Mouse (Mus musculus) heart, embryonic 10.5 days (tissue): ENCODE results near the gene AU022252. TPM values are rescaled to one million over a fixed set of nuclear protein-coding genes. Genes with fewer than 3 reads are reported as not detected.

Experiments
- DNase-seq: peaks from one replicate; pipeline ENCODE4 v3.0.0-alpha.2; 2017; ENCODE audit warnings: low spot score
- H3K27ac ChIP-seq: fragments of 300-500 bp; sonication (generic); 2 replicates; pipeline ENCODE4 v1.5.1; 2016; ENCODE audit warnings: mild to moderate bottlenecking
- H3K27me3 ChIP-seq: fragments of 300-500 bp; sonication (generic); 2 replicates; pipeline ENCODE4 v1.6.1; 2016; ENCODE audit warnings: mild to moderate bottlenecking; ENCODE audit not compliant: poor library complexity, insufficient read depth, severe bottlenecking
- H3K36me3 ChIP-seq: fragments of 300-500 bp; sonication (generic); 2 replicates; pipeline ENCODE4 v1.6.1; 2016; ENCODE audit warnings: mild to moderate bottlenecking, moderate library complexity
- H3K4me1 ChIP-seq: fragments of 300-500 bp; sonication (generic); 2 replicates; pipeline ENCODE4 v1.6.1; 2016; ENCODE audit warnings: mild to moderate bottlenecking
- H3K4me3 ChIP-seq: fragments of 300-500 bp; sonication (generic); 2 replicates; pipeline ENCODE4 v1.5.1; 2016; ENCODE audit warnings: mild to moderate bottlenecking, moderate library complexity
- H3K9me3 ChIP-seq: fragments of 300-500 bp; sonication (generic); 2 replicates; pipeline ENCODE4 v1.6.1; 2016; ENCODE audit warnings: mild to moderate bottlenecking, moderate library complexity
- WGBS: fragments of 180-500 bp; shearing (Covaris S2); methylation state at CpG from one replicate; pipeline ENCODE4 v1.1.7; 2016; 5-methylcytosine and 5-hydroxymethylcytosine counted together
- polyA plus RNA-seq: library from polyadenylated mRNA; unstranded; fragments of >200 nt; fragmentation: Nextera tagmentation; extraction: Ambion mirVana; gene quantifications from 2 replicates; pipeline ENCODE4 v1.2.1, GENCODE M21; 2016

Gene AU022252
- polyA plus RNA-seq, 1 experiment from 2014 or later = 44.0 TPM

DNA sequence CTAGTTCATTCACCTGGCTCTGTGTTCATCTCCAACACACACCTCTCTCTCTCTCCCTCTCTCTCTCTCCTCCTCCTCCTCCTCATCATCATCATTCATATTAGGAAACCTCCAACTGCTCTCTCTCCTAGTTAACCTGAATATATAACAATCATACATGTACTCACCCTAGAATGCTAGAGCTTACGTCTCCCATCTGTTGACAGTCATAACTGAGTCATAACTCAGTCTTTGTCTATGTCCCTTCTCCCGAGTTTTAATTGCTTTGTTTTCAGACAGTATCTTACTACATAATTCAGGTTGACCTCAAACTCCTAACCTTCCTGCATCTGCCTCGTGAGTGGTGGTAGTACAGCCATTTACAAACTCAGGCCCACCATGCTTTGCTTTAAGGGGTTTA lies 41.2 kb downstream of the AU022252 start:
- Histone ChIP-seq H3K27me3 (peaks cover 6% of the 10 kb centered on the region; the same call in 1 of the 2 replicates), H3K4me3 (no peak overlapping the region), H3K36me3 (no peaks in the 10 kb centered on the region), H3K9me3 (no peaks in the 10 kb centered on the region), H3K27ac (peak overlapping the region; percentile 42; the same call in 1 of the 2 replicates), H3K4me1 (peaks cover 16% of the 10 kb centered on the region)
- no peak for DNase-seq
- WGBS = 78% methylated on average over 3 of the region's 3 CpGs

DNA sequence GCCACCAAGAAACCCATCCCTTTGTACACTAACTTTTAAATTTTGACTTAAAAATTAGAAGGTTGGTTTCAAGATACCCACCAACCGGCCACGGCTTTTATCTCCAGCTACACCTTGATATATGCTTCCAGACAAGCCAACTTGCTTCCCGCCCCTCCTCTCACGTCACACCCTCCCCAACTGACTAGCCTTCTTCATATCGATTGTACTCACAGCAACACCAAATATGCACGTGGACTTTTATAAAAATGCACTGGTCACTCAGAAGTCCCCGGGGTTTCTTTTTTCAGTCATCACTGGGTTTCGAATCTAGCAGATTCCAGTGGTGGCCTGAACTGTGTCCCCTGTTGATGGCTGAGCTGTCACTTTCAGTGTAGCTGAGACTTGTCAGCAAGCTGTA lies 41.9 kb downstream of the AU022252 start:
- no peak overlapping the region for H3K4me3 ChIP-seq
- peaks cover 9% of the 10 kb centered on the region; the same call in 1 of the 2 replicates for H3K4me1 ChIP-seq
- 69% methylated on average over 8 of the region's 8 CpGs for WGBS
- no peaks in the 10 kb centered on the region for H3K9me3 ChIP-seq
- H3K27me3 ChIP-seq = peaks cover 6% of the 10 kb centered on the region; the same call in 1 of the 2 replicates
- peak overlapping the region; percentile 74; the same call in 1 of the 2 replicates for H3K27ac ChIP-seq
- H3K36me3 ChIP-seq = no peaks in the 10 kb centered on the region
- peak; percentile 89 for DNase-seq

DNA sequence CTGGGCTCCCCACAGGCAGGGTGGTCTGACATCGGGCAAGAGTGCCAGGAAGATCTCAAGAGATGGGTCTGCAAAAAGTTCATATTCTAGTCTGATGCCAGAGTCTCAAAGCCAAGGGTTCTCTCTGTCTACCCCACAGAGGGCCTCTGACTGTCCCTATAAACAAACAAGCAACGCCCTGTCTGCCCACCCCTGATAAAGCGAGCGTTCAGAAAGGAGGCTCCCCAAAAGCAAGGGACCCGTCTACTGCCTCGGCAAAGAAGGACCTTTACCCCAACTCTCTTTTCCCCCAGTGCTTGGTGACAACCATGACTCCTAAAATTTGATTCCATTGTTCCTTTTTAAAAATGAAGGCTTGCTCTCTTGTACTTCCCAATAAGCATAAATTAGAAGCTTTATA lies 42.6 kb downstream of the AU022252 start, which contains the start of gene Ermap:
Gene Ermap, minus strand, starts transcription at position 148 of the 400 bp plus-strand sequence.
- Histone ChIP-seq H3K4me1 (0 out of 2 replicates have a peak, but pooled peaks cover 6% of the 10 kb centered on the region), H3K9me3 (no peaks in the 10 kb centered on the region), H3K27me3 (peaks cover 6% of the 10 kb centered on the region; the same call in 1 of the 2 replicates), H3K4me3 (peak within 1 kb of the TSS; percentile 37), H3K36me3 (no peaks in the 10 kb centered on the region), H3K27ac (peak within 1 kb of the TSS; percentile 74; the same call in 1 of the 2 replicates)
- peak; percentile 90 for DNase-seq
- WGBS = 62% methylated on average over 6 of the region's 6 CpGs

DNA sequence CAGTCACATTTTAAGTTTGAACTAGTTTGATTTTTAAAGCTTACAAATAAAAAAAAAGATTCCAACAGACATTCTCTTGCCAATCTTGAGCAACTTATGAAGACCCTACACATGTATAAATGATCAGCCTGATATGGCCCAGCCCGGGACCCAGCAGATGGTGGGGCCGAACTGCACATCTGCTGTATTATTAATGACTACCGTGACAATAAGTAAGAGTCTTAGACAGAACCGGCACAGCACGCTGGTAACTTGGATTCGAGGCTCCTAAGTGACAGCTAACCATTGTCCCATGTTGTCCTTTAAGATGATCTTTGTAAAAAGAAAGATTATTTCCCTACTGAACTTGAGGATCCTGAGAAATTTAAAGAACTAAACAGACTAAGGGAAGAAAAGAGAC lies 43.1 kb downstream of the AU022252 start:
- no peaks in the 10 kb centered on the region for H3K36me3 ChIP-seq
- WGBS = 80% methylated on average over 6 of the region's 6 CpGs
- no peaks in the 10 kb centered on the region for H3K9me3 ChIP-seq
- H3K4me3 ChIP-seq = peak overlapping the region; percentile 37
- peak overlapping the region; percentile 64; the same call in 1 of the 2 replicates for H3K27ac ChIP-seq
- DNase-seq = peak; percentile 51
- 0 out of 2 replicates have a peak, but pooled peaks cover 6% of the 10 kb centered on the region for H3K4me1 ChIP-seq
- peaks cover 6% of the 10 kb centered on the region; the same call in 1 of the 2 replicates for H3K27me3 ChIP-seq

DNA sequence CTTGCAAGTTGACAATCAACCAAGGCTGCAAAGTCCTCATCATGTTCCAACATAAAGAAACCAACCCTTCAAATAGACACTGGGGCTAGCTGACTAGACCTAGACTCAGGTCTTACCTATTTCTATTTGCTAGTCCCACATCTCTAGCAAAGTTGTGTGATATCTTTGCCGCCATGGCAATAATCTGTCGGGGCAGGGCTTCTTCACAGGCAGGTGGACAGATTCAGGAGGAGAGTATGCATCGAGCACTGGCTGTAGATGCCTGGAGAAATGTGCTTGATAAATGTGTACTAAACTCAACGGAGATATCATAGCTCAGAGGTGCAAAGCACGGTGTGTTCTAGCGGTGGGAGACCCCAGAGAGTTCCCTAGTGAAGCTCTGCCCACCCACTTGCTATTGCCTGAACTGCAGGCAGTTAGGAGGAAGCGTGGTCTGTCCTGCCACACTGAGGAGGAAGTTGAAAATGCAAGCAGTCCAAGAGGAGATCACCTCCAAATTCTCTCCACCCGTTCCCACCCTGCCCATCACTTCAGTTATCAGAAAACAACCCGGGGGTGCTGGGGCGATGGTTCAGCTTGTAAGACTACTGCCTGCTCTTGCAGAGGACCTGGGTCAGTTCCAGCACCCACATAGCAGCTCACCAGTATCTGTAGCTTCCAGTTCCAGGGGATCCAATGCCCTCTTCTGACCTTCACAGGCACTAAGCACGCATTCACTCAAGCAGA lies 44.3 kb downstream of the AU022252 start:
- peak overlapping the region; percentile 33 for H3K4me3 ChIP-seq
- 42% methylated on average over 11 of the region's 11 CpGs for WGBS
- peak; percentile 82 for DNase-seq
- peak overlapping the region; percentile 70 for H3K27ac ChIP-seq
- 0 out of 2 replicates have a peak, but pooled peaks cover 6% of the 10 kb centered on the region for H3K4me1 ChIP-seq
- H3K27me3 ChIP-seq = peaks cover 6% of the 10 kb centered on the region; the same call in 1 of the 2 replicates
- no peaks in the 10 kb centered on the region for H3K9me3 ChIP-seq
- no peaks in the 10 kb centered on the region for H3K36me3 ChIP-seq

DNA sequence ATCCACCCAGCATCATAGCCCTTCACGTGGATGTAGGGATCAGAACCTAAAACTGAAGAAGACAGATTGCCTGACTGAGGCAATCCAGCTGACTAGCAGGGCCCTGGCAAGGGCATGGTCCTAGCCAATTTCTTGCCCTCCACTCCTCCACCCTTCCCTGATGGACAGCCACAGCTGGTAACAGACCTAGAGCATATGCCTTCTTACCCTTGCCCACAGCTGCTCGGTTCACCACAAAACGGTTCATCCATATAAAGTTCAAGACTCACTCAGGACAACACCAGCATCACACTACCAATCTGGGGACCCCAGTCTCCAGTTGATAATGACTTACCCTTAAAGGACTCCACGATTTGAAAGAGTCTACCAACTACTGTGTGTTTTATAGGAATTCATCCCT lies 46.7 kb downstream of the AU022252 start:
- WGBS = 76% methylated on average over 4 of the region's 4 CpGs
- no peak overlapping the region for H3K4me3 ChIP-seq
- DNase-seq = no peak

DNA sequence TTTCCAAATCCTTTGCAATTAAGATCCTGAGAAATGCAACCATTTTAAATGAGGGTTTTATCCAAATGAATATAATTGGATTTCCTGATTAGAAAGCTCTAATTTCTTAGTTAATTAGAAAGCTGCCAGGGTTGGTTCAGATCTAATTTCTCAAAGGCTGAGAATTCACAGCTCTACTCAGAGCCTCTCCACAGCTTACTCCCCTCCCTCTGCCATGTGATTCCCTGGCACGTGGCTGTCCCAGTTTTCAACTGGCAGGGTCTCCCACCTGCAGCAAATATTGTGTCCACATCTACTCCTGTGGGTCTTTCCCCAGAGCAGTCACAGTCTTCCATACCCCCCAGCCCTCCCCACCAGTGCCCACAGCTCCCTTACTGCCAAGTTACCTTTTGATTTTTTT lies 49.0 kb downstream of the AU022252 start:
- Histone ChIP-seq H3K27ac (no peak overlapping the region), H3K4me3 (no peak overlapping the region), H3K36me3 (no peaks in the 10 kb centered on the region), H3K27me3 (peaks cover 6% of the 10 kb centered on the region; the same call in 1 of the 2 replicates), H3K9me3 (no peaks in the 10 kb centered on the region), H3K4me1 (peaks cover 6% of the 10 kb centered on the region)
- DNase-seq = no peak
- 20% methylated on average over 1 of the region's 1 CpGs for WGBS

More for the DNA sequence above, 46.7 kb downstream of the AU022252 start:
- Histone ChIP-seq H3K4me1 (0 out of 2 replicates have a peak, but pooled peaks cover 6% of the 10 kb centered on the region), H3K27ac (no peak overlapping the region), H3K9me3 (no peaks in the 10 kb centered on the region), H3K27me3 (peaks cover 6% of the 10 kb centered on the region; the same call in 1 of the 2 replicates), H3K36me3 (no peaks in the 10 kb centered on the region)

DNA sequence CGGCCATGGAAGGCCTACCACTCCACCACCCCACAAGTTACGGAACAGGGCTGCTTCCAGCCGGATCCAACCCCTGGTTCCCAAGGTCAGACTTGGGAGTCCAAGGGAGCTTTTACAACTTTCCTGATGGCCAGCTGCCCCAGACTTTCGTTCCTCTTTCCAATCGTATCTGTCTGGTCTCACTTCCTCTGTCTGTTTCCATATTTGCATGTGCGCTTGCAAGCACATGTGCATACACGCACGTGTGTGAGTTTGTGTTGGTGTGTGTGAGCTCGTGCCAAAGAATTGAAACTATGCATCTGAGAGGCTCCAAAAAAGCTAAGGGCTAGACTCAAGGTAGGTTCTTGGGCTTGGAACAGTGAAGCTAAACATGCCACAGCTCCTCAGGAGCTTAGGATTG lies 51.1 kb downstream of the AU022252 start:
- Histone ChIP-seq H3K36me3 (no peaks in the 10 kb centered on the region), H3K9me3 (no peaks in the 10 kb centered on the region), H3K27me3 (no peaks in the 10 kb centered on the region), H3K27ac (no peak overlapping the region), H3K4me1 (peaks cover 11% of the 10 kb centered on the region), H3K4me3 (no peak overlapping the region)
- no peak for DNase-seq
- 80% methylated on average over 9 of the region's 9 CpGs for WGBS

DNA sequence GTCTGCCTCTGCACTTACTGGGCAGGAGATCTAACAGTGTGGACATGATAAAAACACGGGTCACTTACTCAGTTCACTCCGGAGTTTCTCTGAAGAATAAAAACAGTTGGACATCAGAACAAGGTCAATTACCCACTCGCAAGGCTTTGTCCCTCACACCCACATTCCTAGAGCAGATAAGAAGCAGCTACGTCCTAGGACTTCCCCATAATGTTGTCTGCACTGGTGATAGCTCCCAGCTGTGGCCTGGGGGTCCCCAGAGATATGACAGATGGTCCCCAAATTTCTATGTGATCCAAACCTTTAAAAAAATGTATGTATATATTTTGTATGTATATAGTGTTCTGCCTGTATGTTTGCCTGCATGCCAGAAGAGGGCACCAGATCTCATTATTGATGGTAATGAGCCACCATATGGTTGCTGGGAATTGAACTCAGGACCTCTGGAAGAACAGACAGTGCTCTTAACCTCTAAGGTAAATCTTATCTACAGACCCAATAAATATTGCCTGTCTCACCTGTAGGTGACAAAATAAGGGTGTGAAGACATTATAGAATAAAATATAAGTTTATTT lies 52.3 kb downstream of the AU022252 start:
- Histone ChIP-seq H3K9me3 (no peaks in the 10 kb centered on the region), H3K4me1 (peaks cover 11% of the 10 kb centered on the region), H3K27ac (no peak overlapping the region), H3K36me3 (no peaks in the 10 kb centered on the region), H3K27me3 (no peaks in the 10 kb centered on the region), H3K4me3 (no peak overlapping the region)
- 36% methylated on average over 4 of the region's 4 CpGs for WGBS
- no peak for DNase-seq

DNA sequence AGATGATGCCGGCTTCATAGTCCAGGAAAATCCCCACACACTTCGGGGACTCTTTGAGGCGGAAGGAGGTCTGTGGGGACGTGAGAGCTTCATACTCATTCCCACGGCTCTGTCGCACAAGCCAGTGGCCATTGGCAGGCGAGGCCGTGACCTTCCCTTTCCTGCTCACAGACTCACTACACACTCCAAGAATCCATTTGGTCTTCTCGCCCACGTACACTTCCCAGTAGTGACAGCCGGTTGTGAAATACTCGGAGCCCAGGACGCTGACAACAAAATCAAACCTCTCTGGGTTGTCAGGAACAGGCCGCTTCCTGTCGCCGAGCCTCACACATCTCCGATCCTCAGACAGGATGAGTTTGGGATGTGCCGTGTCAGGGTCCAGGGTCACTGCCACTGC lies 54.2 kb downstream of the AU022252 start:
- Histone ChIP-seq H3K36me3 (no peaks in the 10 kb centered on the region), H3K4me3 (no peak overlapping the region), H3K4me1 (peaks cover 11% of the 10 kb centered on the region), H3K27ac (no peak overlapping the region), H3K9me3 (no peaks in the 10 kb centered on the region), H3K27me3 (no peaks in the 10 kb centered on the region)
- WGBS = 61% methylated on average over 18 of the region's 18 CpGs
- no peak for DNase-seq

DNA sequence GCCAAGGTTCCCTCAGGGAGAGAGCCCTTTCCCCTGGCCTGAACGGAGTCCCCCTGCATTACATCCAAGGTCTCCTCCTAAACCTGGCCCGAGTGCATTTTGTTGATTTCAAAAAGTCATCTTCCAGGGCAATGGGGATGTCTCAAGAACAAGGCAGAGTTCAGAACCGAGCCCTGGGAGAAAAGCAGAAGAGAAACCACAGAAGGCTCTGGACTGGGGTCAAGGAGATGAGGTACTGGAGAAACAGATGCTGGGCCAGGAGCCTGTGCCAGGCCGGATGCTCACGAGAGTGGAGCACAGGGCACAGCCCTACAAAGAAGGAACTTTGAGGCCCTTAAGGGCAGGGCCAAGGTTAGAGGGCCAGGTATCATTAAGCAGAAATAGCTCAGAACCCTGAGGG lies 54.8 kb downstream of the AU022252 start:
- DNase-seq = no peak
- H3K4me3 ChIP-seq = no peak overlapping the region
- 59% methylated on average over 5 of the region's 5 CpGs for WGBS
- no peaks in the 10 kb centered on the region for H3K9me3 ChIP-seq
- no peaks in the 10 kb centered on the region for H3K27me3 ChIP-seq
- peaks cover 17% of the 10 kb centered on the region for H3K4me1 ChIP-seq
- H3K27ac ChIP-seq = no peak overlapping the region
- no peaks in the 10 kb centered on the region for H3K36me3 ChIP-seq

DNA sequence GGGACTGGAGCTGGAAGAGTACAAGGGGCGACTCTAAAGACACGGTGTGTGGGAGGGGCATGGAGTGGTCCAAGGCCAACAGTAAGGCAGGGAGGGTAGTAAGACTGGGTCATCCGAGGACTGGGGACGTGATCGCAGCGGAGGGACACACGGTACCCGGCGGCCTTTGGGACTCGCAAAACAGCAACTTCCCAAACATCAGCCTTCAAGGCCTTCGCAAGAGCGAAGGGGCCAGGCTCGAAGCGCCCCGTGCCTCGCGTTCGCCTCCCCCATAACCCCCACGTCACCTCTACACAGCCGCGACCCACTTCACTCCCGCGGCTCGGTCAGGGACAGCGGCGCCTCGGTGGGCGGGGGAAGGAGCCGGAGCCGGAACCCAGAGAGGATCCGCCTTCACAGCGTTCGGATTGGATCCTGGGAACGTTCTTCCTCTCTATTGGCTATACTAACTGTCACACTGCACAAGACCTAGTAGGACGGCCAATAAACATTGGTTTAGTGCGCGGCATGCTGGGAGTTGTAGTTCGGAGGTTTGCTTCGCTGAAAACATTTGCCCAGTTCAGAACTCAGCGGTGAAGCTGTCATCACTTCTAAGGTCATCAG lies 58.6 kb downstream of the AU022252 start, which contains the start of gene Zfp691:
Gene Zfp691, minus strand, starts transcription at position 345 of the 603 bp plus-strand sequence.
- Histone ChIP-seq H3K27me3 (no peaks in the 10 kb centered on the region), H3K9me3 (no peaks in the 10 kb centered on the region), H3K4me1 (peaks cover 33% of the 10 kb centered on the region), H3K4me3 (peak within 1 kb of the TSS; percentile 70), H3K27ac (peak within 1 kb of the TSS; percentile 91), H3K36me3 (peaks cover 22% of the 10 kb centered on the region)
- under 1% methylated on average over 40 of the region's 40 CpGs for WGBS
- peak; percentile 98 for DNase-seq
